Mouse (Mus musculus) midbrain, embryonic 11.5 days (tissue): Measurements from ENCODE around the gene Borcs8. TPM values are rescaled to one million over a fixed set of nuclear protein-coding genes. Genes with fewer than 3 reads are reported as not detected.

Source experiments
- ATAC-seq: fragments of 200-750 bp; cut with Nextera tagmentation; 2 replicates; pipeline ENCODE4 v1.8.0; 2017; ENCODE audit warnings: moderate TSS enrichment, moderate library complexity; ENCODE audit not compliant: low FRiP score
- DNase-seq: peaks from one replicate; pipeline ENCODE4 v3.0.0; 2015; ENCODE audit warnings: low spot score; ENCODE audit errors: missing footprints
- H3K27ac ChIP-seq: fragments of 300-500 bp; sonication (generic); 2 replicates; pipeline ENCODE4 v1.5.1; 2014; ENCODE audit warnings: low read depth, low read length
- H3K27me3 ChIP-seq: fragments of 300-500 bp; sonication (generic); 2 replicates; pipeline ENCODE4 v1.6.1; 2014; ENCODE audit warnings: mild to moderate bottlenecking, low read length, moderate library complexity, mixed read lengths; ENCODE audit not compliant: control insufficient read depth, insufficient read depth
- H3K36me3 ChIP-seq: fragments of 300-500 bp; sonication (generic); 2 replicates; pipeline ENCODE4 v1.6.1; 2014; ENCODE audit warnings: mild to moderate bottlenecking, low read length, moderate library complexity, mixed read lengths; ENCODE audit not compliant: control insufficient read depth, insufficient read depth
- H3K4me1 ChIP-seq: fragments of 300-500 bp; sonication (generic); 2 replicates; pipeline ENCODE4 v1.6.1; 2014; ENCODE audit warnings: low read length; ENCODE audit not compliant: control insufficient read depth, insufficient read depth
- H3K4me2 ChIP-seq: fragments of 300-500 bp; sonication (generic); 2 replicates; pipeline ENCODE4 v1.6.1; 2014; ENCODE audit warnings: mild to moderate bottlenecking, moderate library complexity
- H3K4me3 ChIP-seq: fragments of 300-500 bp; sonication (generic); 2 replicates; pipeline ENCODE4 v1.5.1; 2014; ENCODE audit warnings: low read depth, low read length
- H3K9ac ChIP-seq: fragments of 300-500 bp; sonication (generic); 2 replicates; pipeline ENCODE4 v1.6.1; 2014; ENCODE audit warnings: low read length
- H3K9me3 ChIP-seq: fragments of 300-500 bp; sonication (generic); 2 replicates; pipeline ENCODE4 v1.6.1; 2016; ENCODE audit warnings: low read length; ENCODE audit not compliant: control insufficient read depth
- WGBS: fragments of 180-500 bp; shearing (Covaris S2); extraction: QIAGEN DNeasy Blood & Tissue Kit; methylation state at CpG from one replicate; pipeline ENCODE4 v1.1.7; 2014; 5-methylcytosine and 5-hydroxymethylcytosine counted together
- polyA plus RNA-seq: library from polyadenylated mRNA; unstranded; fragments of >200 nt; fragmentation: Nextera tagmentation; extraction: Ambion mirVana; gene quantifications from 2 replicates; pipeline ENCODE4 v1.2.1, GENCODE M21; 2014

Gene Borcs8
- polyA plus RNA-seq, 1 experiment from 2014 or later = 41.3 TPM

GRCm38 (mm10) chr8:70166504-70167110 lies 27.3 kb downstream of the Borcs8 start:
- H3K27ac ChIP-seq = no peak overlapping the region
- H3K36me3 ChIP-seq = no peaks in the 10 kb centered on the region
- no peaks in the 10 kb centered on the region for H3K9me3 ChIP-seq
- WGBS = under 1% methylated on average over 21 of the region's 21 CpGs
- H3K4me3 ChIP-seq = 0 out of 2 replicates have a peak overlapping the region, but pooled peaks have one; percentile 20
- peak overlapping the region; percentile 31; the same call in 1 of the 2 replicates for H3K9ac ChIP-seq
- H3K27me3 ChIP-seq = peaks cover 12% of the 10 kb centered on the region; the same call in 1 of the 2 replicates
- 0 out of 2 replicates have a peak, but pooled peaks cover 2% of the 10 kb centered on the region for H3K4me1 ChIP-seq
- peak overlapping the region; percentile 45 for H3K4me2 ChIP-seq
- ATAC-seq = peak; percentile 93
- DNase-seq = peak; percentile 99

GRCm38 (mm10) chr8:70170116-70170515 lies 30.8 kb downstream of the Borcs8 start:
- Histone ChIP-seq H3K9ac (no peak overlapping the region), H3K27me3 (peaks cover 10% of the 10 kb centered on the region; the same call in 1 of the 2 replicates), H3K4me2 (no peak overlapping the region), H3K9me3 (no peaks in the 10 kb centered on the region), H3K27ac (no peak overlapping the region), H3K4me1 (peaks cover 12% of the 10 kb centered on the region; the same call in 1 of the 2 replicates), H3K4me3 (no peak overlapping the region), H3K36me3 (no peaks in the 10 kb centered on the region)
- WGBS = 83% methylated on average over 3 of the region's 3 CpGs
- DNase-seq (no peak), ATAC-seq (no peak)

- ATAC-seq (no peak), DNase-seq (no peak)
- Histone ChIP-seq H3K27me3 (peaks cover 4% of the 10 kb centered on the region; the same call in 1 of the 2 replicates), H3K9ac (no peak overlapping the region), H3K36me3 (no peaks in the 10 kb centered on the region), H3K4me1 (peaks cover 12% of the 10 kb centered on the region; the same call in 1 of the 2 replicates), H3K9me3 (no peaks in the 10 kb centered on the region), H3K4me2 (no peak overlapping the region), H3K4me3 (no peak overlapping the region), H3K27ac (no peak overlapping the region)
- WGBS = 78% methylated on average over 3 of the region's 3 CpGs
Observed at GRCm38 (mm10) chr8:70170748-70171147, 31.4 kb downstream of the Borcs8 start.

- no peak overlapping the region for H3K27ac ChIP-seq
- ATAC-seq = no peak
- no peak for DNase-seq
Observed at GRCm38 (mm10) chr8:70171240-70171639, 31.9 kb downstream of the Borcs8 start.

GRCm38 (mm10) chr8:70172043-70172681 lies 32.9 kb downstream of the Borcs8 start, which contains the start of gene Tmem161a:
Gene Tmem161a, plus strand, starts transcription at chr8:70172356.
- peak within 1 kb of the TSS; percentile 72 for H3K4me3 ChIP-seq
- no peaks in the 10 kb centered on the region for H3K9me3 ChIP-seq
- peak within 1 kb of the TSS; percentile 52 for H3K4me2 ChIP-seq
- ATAC-seq = peak; percentile 97
- H3K27ac ChIP-seq = no peak within 1 kb of the TSS
- H3K27me3 ChIP-seq = no peaks in the 10 kb centered on the region
- DNase-seq = peak; percentile 98
- H3K36me3 ChIP-seq = peaks cover 3% of the 10 kb centered on the region; the same call in 1 of the 2 replicates
- 2% methylated on average over 27 of the region's 27 CpGs for WGBS
- peaks cover 10% of the 10 kb centered on the region; the same call in 1 of the 2 replicates for H3K4me1 ChIP-seq
- H3K9ac ChIP-seq = peak within 1 kb of the TSS; percentile 70

More at GRCm38 (mm10) chr8:70171240-70171639, 31.9 kb downstream of the Borcs8 start:
- Histone ChIP-seq H3K9ac (no peak overlapping the region), H3K9me3 (no peaks in the 10 kb centered on the region), H3K27me3 (no peaks in the 10 kb centered on the region), H3K4me3 (no peak overlapping the region), H3K36me3 (no peaks in the 10 kb centered on the region), H3K4me1 (peaks cover 12% of the 10 kb centered on the region; the same call in 1 of the 2 replicates), H3K4me2 (no peak overlapping the region)
- 91% methylated on average over 7 of the region's 7 CpGs for WGBS

- H3K9me3 ChIP-seq = no peaks in the 10 kb centered on the region
- H3K4me3 ChIP-seq = no peak overlapping the region
- no peak overlapping the region for H3K4me2 ChIP-seq
- no peak overlapping the region for H3K27ac ChIP-seq
- H3K36me3 ChIP-seq = peaks cover 3% of the 10 kb centered on the region; the same call in 1 of the 2 replicates
- ATAC-seq (no peak), DNase-seq (no peak)
- peaks cover 10% of the 10 kb centered on the region; the same call in 1 of the 2 replicates for H3K4me1 ChIP-seq
- H3K27me3 ChIP-seq = no peaks in the 10 kb centered on the region
- no peak overlapping the region for H3K9ac ChIP-seq
- 91% methylated on average over 5 of the region's 5 CpGs for WGBS
Observed at GRCm38 (mm10) chr8:70173320-70173719, 34.0 kb downstream of the Borcs8 start.

GRCm38 (mm10) chr8:70174079-70174478 lies 34.8 kb downstream of the Borcs8 start:
- H3K4me2 ChIP-seq = no peak overlapping the region
- H3K27me3 ChIP-seq = no peaks in the 10 kb centered on the region
- WGBS = 92% methylated on average over 7 of the region's 7 CpGs
- H3K4me3 ChIP-seq = no peak overlapping the region
- H3K4me1 ChIP-seq = peaks cover 10% of the 10 kb centered on the region; the same call in 1 of the 2 replicates
- H3K9me3 ChIP-seq = no peaks in the 10 kb centered on the region
- 0 out of 2 replicates have a peak overlapping the region, but pooled peaks have one; percentile 30 for H3K9ac ChIP-seq
- ATAC-seq (no peak), DNase-seq (peak; percentile 81)
- no peak overlapping the region for H3K27ac ChIP-seq
- peaks cover 3% of the 10 kb centered on the region; the same call in 1 of the 2 replicates for H3K36me3 ChIP-seq

- Histone ChIP-seq H3K4me2 (no peak overlapping the region), H3K27me3 (no peaks in the 10 kb centered on the region), H3K36me3 (peaks cover 3% of the 10 kb centered on the region; the same call in 1 of the 2 replicates), H3K4me3 (no peak overlapping the region), H3K27ac (no peak overlapping the region), H3K9ac (no peak overlapping the region), H3K4me1 (peaks cover 6% of the 10 kb centered on the region; the same call in 1 of the 2 replicates), H3K9me3 (no peaks in the 10 kb centered on the region)
- 91% methylated on average over 2 of the region's 2 CpGs for WGBS
- peak; percentile 23 for DNase-seq
- no peak for ATAC-seq
Observed at GRCm38 (mm10) chr8:70178231-70178630, 38.9 kb downstream of the Borcs8 start.

- H3K9ac ChIP-seq = no peak overlapping the region
- H3K4me3 ChIP-seq = no peak overlapping the region
- H3K36me3 ChIP-seq = peaks cover 3% of the 10 kb centered on the region; the same call in 1 of the 2 replicates
- DNase-seq = peak; percentile 78
- no peak overlapping the region for H3K4me2 ChIP-seq
- no peaks in the 10 kb centered on the region for H3K27me3 ChIP-seq
- no peak for ATAC-seq
- peaks cover under 1% of the 10 kb centered on the region; the same call in 1 of the 2 replicates for H3K4me1 ChIP-seq
- no peaks in the 10 kb centered on the region for H3K9me3 ChIP-seq
- H3K27ac ChIP-seq = no peak overlapping the region
- WGBS = 97% methylated on average over 4 of the region's 4 CpGs
Observed at GRCm38 (mm10) chr8:70179082-70179481, 39.8 kb downstream of the Borcs8 start.
